Mouse (Mus musculus) right cerebral cortex, adult 18-20 months (tissue): ENCODE data around the gene B4galnt3.

Source experiments
- DNase-seq: peaks from one replicate; pipeline ENCODE4 v3.0.0; 2022; ENCODE audit warnings: mixed read lengths

The B4galnt3 gene

DNA sequence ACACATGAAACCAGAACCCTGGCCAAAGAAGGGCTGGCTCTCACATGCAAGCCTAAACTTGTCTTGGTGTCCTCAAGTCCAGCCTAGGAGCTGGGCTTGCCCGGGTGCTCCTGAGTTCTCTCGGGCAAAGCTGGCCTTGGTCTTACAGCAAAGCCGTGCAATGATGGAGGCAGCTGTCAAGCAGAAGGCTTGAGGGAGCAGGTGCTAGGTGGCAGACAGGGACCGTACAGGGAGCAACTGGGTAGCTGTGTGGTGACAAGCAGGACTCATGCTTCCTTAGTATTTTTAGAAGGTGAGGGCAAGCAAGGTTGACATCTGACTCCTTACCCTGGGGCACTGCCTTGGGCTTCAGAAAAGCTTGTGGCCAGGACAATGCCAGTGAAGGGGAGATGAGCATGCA lies 110.6 kb downstream of the B4galnt3 start:
- no peak for DNase-seq

DNA sequence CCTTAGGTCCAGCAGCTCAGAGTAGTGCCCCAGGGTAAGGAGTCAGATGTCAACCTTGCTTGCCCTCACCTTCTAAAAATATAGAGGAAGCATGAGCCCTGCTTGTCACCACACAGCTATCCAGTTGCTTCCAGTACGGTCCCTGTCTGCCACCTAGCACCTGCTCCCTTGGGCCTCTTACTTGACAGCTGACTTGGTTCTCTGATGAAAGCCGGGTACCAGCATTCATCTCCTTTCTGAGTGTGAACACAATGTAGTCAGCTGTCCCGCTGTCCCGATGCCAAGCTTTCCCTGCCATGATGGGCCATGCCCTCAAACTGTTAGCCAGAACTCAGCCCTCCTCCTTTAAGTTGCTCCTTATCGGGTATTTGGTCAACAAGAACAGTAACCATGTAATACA lies 112.2 kb downstream of the B4galnt3 start:
- DNase-seq = no peak

DNA sequence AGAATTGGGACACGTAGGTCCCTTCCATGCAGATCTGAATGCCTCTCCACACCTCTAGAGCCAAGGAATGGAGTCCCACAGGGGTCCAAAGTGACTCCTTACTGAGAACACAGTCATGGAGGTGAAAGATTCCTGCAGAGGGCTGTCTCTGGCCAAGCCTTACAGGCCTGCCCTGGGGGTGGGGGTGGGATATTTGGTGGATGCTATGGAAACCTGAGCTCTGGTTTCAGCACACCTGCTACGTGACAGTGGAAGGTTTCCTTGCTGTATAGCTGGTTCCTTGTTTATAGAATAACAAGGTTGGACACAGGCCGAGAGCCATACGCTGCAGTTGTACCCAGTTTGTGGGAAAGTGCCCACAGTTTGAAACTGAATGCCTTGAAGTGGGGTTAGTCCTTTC lies 113.9 kb downstream of the B4galnt3 start:
- DNase-seq = no peak

DNA sequence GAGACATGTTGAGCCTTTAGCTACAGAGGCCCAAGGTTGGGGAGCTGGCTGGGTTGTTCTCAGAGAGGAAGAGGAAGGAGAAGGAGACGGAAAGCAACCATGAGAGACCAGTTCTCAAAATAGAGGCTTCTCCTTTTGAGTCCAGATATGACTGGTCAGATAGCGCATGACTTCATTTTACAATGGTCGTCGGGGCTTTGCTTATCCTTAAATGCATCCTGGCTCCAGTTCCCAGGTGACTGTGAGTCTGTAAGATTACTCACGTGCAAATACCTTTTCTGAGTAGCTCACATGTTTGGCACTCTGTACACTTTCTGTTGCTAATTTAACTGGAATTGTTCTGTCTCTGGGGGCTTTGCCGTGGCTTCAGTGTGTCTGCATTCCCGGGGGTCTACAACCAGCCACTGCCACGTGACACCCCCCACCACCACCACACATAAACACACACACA lies 114.6 kb downstream of the B4galnt3 start:
- DNase-seq = no peak

DNA sequence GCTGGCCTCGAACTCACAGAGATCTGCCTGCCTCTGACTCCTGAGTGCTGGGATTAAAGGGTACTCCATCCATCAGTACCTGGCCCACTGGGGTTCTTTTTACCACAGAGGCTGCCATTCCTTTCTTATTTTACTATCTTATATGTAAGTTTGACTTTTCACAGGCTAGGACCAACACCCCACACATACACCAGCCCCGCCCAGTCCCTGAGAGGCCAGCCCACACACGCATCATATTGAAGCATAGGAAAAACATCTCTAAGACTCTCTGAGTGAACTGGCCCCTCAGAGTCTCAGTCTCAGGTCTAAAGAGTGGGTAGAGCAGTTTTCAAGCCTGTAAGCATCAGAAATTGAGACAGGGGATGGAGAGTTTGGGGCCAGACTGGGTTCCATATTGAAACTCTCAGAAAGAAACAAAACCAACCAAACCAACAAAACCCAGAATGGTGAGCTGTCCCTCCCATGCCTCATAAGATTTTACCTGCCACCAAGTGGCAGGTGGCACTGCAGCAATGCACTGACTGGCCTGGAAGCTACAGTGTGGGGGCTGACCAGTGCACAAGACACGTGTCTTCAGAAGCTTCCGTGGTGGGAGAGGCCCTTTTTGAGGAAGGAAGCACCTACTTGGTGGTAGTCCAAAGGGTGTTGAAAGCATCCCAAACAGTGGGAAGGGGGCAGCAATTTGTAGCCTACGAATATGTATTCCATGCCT lies 115.2 kb downstream of the B4galnt3 start:
- no peak for DNase-seq

DNA sequence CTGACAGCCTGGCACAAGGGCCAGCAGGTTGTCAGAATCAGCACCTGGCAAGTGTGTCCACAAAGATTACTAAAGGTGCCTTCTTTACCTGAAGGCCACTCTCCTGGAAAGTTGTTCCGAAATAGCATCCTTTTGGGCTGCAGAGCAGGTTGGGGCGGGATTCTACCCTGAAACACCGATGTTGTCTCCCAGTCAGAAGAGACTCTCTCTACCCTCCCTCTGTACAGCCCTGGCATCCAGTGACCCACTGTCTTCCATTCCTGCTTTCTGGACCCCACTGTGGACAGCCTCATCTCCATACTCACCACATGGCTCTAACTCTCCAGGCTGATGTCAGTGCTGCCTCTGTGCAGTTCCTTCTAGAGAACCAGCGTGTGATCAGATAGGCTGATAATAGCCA lies 118.7 kb downstream of the B4galnt3 start:
- no peak for DNase-seq

DNA sequence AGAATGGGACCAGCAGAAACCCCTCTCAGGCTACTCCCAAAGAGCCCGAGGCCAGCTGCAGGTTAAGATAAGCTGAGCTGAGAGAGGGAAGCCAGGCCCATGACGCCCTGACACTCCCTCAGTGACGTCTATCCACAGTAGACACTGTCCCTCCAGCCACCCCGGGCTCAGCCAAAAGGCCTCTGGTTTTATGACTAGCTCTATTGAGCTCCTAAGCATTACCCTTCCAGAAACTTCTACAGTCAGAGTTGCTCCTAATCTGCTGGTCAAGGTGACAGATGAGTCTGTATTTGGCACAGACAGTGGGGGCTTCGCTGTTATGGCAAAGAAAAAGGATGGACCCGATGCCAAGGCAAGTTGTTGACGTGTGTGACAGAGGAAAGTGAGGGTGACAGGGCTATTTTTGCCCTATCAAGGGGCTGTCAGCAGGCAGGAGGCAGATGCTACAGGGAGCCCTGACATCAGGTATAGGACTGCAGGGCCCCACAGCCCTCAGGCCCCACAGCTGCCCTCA lies 119.7 kb downstream of the B4galnt3 start:
- no peak for DNase-seq

DNA sequence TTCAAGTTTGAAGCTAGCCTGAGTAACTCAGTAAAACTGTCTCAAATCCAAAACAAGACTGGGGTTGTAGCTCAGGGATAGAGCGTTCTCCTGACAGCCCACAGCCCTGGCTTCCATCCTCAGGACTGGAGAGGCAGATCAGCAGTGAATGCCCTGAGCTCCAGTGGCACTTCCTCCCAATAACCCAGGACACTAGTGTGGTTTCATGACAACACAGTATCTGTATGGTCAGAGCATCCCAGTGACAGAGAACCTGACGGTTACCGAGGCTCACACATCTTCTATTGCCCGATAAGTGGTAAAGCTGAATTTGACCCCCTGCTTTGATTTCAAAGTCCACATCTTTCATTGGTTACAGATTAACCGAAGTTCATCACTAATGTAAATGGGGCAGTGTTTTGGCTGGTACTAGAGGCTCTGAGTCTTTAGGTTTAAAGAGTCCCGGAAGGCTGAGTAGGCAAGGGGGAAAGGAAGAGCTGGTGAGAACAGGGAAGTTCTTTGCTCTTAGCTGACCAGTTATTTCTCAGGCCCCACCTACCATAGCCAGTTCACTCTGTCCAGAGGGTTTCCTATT lies 120.2 kb downstream of the B4galnt3 start:
- DNase-seq = no peak

DNA sequence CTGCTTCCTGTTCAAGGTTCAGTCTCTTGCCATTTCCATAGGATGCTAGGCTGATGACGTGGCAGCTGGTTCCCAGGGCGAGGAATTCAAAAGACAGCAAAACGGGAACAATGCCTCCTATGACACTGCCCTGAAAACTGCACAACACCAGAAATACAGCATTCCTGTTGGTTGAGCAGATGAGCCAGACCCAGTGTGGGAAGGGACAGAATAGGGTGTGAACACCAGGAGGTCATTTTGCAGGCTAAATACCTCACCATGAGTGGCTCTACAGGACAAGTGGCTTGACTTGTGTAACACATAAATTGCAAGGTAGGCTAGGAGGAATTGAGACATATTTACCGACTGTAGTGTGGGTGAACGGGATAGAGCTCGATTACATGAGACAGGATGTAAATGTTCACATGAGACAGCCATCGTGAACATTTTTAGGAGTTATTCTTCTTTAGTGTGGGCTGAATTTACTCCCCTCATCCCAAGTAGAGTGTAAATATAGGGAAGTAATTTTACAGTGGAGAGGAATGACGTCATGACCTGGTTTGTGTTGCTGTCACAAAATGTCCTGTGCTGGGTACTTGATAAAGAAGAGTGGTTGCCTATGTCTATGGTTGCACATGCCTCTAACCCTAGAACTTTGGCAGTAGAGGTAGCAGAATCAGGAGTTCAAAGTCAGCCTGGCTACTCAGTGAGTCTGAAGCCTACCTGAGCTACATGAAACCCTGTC lies 121.9 kb downstream of the B4galnt3 start:
- no peak for DNase-seq

DNA sequence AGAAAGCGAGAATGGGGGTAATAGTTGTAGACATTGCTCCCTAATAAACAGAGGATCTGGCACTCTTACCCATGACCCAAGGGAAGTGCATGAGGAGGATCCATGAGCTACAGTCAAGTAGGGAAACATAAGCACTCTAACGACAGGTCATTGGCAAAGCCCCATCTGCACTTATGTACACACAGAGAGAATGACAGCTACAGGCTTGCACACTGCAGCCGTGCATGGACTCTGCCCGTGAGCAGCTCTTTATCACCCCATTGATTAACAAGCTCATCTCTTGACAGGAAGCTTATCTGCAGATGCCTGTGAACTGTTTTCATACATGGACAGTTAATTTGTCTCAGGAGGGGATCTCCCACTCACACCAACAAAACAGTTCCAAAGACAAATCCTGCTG lies 126.8 kb downstream of the B4galnt3 start:
- DNase-seq = no peak

DNA sequence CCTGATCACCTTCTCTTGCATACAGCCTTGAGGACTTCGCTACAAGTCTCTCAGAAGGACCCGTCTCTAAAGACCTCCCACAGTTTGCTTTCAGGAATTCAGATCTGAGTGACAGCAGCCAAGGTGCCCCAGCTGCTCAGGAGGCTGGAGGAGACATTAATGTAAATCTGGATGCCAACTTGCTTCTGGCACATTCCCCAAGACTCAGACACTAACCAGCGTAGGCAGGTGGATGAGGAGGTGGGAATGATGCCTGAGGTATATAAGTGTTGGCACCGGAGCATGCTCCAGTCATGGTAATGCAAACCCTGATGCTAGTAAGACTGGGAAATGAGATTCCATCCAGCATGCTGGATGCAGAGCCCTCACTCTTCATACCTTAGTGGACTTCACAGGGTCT lies 129.6 kb downstream of the B4galnt3 start:
- peak; percentile 61 for DNase-seq

DNA sequence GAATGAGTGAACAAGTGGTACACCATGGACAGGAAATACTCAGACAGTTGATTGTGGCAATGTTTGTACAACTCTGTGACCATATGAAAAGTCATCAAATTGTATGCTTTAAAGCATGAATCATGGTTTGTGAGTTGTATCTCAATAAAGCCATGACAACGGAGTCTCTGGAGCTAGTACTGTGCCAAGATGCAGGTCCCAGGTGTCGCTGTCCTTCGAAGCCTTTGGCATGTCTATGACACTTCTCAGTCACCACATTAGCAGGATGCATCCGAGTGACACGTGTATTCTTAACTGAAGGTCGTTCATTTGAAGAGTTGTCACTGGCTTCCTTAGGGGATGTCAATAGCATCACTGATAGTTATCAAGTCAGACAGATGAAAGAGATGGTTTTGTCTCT lies 131.4 kb downstream of the B4galnt3 start:
- no peak for DNase-seq

DNA sequence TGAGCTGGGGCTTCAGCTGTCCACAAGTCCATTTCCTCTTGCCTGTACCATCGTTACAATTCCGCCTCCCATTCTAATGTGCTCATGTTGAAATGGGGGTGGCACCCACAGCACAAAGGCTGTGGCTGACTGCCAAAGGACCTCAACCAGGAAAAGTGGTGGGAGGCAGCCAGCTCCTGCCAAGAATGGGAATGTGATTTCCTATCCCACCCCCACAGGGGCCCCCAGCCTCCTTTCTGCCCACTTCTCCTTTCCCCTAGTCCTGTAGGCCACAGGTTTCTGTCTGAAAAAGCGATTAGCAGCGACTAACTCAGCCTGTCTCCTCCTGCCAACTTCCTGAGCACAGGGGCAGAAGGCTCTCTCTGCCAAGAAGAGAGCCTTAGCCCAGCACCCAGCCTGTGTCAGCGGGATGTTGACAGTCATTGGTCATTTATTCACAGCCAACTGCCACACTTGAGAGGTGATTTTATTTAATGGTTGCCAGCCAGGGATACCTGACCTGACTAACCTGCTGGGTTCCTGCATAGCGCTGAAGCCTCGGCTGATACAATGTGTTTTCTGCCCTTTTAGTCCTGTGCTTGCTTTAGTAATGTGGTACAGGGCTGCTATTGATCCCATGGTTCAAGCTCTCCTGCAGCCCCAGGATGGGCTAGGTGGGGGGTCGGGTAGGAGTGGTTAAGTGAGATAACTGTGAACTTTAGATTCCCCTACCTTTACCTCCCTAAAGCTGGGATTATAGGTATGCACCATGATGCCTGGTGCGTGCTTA lies 135.0 kb downstream of the B4galnt3 start:
- peak; percentile 58 for DNase-seq

DNA sequence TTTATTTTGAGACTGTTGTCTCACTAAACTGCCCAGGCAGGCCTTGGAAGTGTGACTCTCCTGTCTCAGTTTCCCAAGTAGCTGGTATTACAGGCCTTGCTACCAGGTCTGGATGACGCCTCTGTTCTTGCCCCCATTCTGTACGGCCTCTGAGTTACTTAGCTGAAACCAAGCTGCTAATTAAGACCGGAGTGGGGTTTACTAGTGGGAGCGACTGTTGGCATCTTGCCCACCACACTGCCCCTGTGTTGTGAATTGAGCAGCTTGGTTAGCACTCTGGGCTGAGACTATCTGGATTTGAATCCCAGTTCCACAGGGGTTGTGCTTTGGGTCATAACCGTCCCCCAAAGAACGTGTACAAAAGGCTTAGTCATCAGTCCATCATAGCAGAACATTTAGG lies 136.9 kb downstream of the B4galnt3 start:
- no peak for DNase-seq

DNA sequence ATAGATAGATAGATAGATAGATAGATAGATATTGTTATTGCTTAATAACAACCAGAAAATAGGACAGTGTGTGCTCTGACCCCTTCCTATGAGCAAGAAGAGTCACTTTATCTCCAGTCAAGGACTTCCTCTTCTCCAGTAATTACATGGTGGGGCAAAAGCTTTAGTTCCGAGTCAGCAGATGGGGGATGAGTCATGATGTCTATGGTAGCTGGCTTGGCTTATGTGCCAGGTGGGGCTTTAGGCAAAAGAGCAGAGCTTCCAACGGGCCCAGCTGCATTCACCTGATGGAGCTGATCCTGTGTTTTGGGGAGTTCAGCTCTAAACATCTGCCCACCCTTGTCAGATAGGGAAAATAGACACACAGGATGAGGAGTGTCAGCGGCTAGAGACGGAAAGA lies 138.8 kb downstream of the B4galnt3 start:
- DNase-seq = no peak

DNA sequence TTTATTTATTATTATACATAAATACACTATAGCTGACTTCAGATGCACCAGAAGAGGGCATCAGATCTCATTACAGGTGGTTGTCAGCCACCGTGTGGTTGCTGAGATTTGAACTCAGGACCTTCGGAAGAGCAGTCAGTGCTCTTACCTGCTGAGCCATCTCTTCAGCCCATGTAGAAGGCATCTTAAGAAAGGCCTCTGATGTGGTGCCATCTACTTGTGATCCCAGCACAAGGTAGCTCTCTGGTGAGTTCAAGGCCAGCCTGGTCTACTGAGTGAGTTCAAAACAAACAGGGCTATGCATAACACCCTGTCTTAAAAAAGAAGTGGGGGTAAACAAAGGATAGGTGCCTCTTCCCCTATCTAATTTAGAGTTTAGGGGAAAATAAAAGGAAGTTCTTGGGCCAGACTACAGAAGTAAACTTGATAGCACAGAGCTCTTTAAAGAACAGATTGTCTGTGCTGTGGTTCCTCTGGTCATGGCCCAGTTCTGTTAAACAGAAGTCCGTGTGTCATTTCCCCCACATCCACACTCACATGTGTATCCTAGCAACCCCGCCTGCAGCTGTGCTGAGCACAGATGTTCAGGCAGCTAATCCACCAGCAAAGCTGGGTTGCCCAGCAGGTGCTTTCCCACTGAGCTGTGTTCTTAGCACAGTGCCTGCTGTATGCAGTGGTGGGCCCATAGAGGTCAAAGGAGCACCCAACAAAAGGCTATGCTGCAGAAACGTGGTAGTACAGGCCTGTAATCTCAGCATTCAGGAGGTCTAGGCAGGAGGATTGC lies 139.6 kb downstream of the B4galnt3 start:
- DNase-seq = no peak
